Mouse (Mus musculus): Measurements from ENCODE around the gene Uba6.

The Uba6 gene

GRCm38 (mm10) chr5:86172449-86173161 is at the start of gene Uba6:
Uba6 (minus strand) TSS chr5:86172803.
- peak; percentile 97 for DNase-seq (ENCODE audit: low spot score)

GRCm38 (mm10) chr5:86197801-86198200 is 25.2 kb upstream of the Uba6 start, which contains the start of gene Gnrhr:
Gnrhr (minus strand) TSS chr5:86197901.
- DNase-seq (ENCODE audit: low spot score), result no peak

- no peak for DNase-seq (ENCODE audit: low spot score)
These were observed 18.8 kb upstream of the Uba6 start for GRCm38 (mm10) chr5:86191356-86191755.

GRCm38 (mm10) chr5:86190770-86191169 is 18.2 kb upstream of the Uba6 start:
- DNase-seq (ENCODE audit: low spot score), result no peak

- no peak for DNase-seq (ENCODE audit: low spot score)
These were observed 17.7 kb upstream of the Uba6 start for GRCm38 (mm10) chr5:86190290-86190689.

GRCm38 (mm10) chr5:86187441-86187840 is 14.8 kb upstream of the Uba6 start:
- no peak for DNase-seq (ENCODE audit: low spot score)

GRCm38 (mm10) chr5:86173778-86174177 is 1.2 kb upstream of the Uba6 start:
- no peak for DNase-seq (ENCODE audit: low spot score)

GRCm38 (mm10) chr5:86172088-86172448 is 535 bp downstream of the Uba6 start:
- DNase-seq (ENCODE audit: low spot score), result no peak

GRCm38 (mm10) chr5:86129828-86130227 is 42.8 kb downstream of the Uba6 start:
- no peak for DNase-seq (ENCODE audit: low spot score)

GRCm38 (mm10) chr5:86128749-86129148 is 43.9 kb downstream of the Uba6 start:
- DNase-seq (ENCODE audit: low spot score), result no peak

- DNase-seq (ENCODE audit: low spot score), result no peak
These were observed 54.0 kb downstream of the Uba6 start for GRCm38 (mm10) chr5:86118457-86119094.

GRCm38 (mm10) chr5:86113997-86114396 is 58.6 kb downstream of the Uba6 start:
- DNase-seq (ENCODE audit: low spot score), result no peak

- no peak for DNase-seq (ENCODE audit: low spot score)
These were observed 59.6 kb downstream of the Uba6 start for GRCm38 (mm10) chr5:86113037-86113436.

GRCm38 (mm10) chr5:86111074-86111473 is 61.5 kb downstream of the Uba6 start:
- DNase-seq (ENCODE audit: low spot score), result no peak

GRCm38 (mm10) chr5:86106610-86107009 is 66.0 kb downstream of the Uba6 start:
- no peak for DNase-seq (ENCODE audit: low spot score)

- DNase-seq (ENCODE audit: low spot score), result no peak
These were observed 70.4 kb downstream of the Uba6 start for GRCm38 (mm10) chr5:86102176-86102575.

- DNase-seq (ENCODE audit: low spot score), result no peak
These were observed 72.0 kb downstream of the Uba6 start for GRCm38 (mm10) chr5:86100621-86101020.

GRCm38 (mm10) chr5:86098988-86099387 is 73.6 kb downstream of the Uba6 start:
- no peak for DNase-seq (ENCODE audit: low spot score)

- DNase-seq (ENCODE audit: low spot score), result no peak
These were observed 77.8 kb downstream of the Uba6 start for GRCm38 (mm10) chr5:86094754-86095153.

GRCm38 (mm10) chr5:86086751-86087150 is 85.9 kb downstream of the Uba6 start:
- no peak for DNase-seq (ENCODE audit: low spot score)

GRCm38 (mm10) chr5:86084979-86085378 is 87.6 kb downstream of the Uba6 start:
- DNase-seq (ENCODE audit: low spot score), result no peak

- no peak for DNase-seq (ENCODE audit: low spot score)
These were observed 88.6 kb downstream of the Uba6 start for GRCm38 (mm10) chr5:86083987-86084386.

- DNase-seq (ENCODE audit: low spot score), result no peak
These were observed 93.8 kb downstream of the Uba6 start for GRCm38 (mm10) chr5:86078720-86079334.
